Mouse (Mus musculus): ENCODE data around the gene Cdc42bpg. TPM values are rescaled to one million over a fixed set of nuclear protein-coding genes. Genes with fewer than 3 reads are reported as not detected.

Cdc42bpg gene
- polyA plus RNA-seq, 1 experiment from 2014 or later = 0.60 TPM

GRCm38 (mm10) chr19:6363091-6363410 lies 56.8 kb downstream of the Cdc42bpg start:
- Histone ChIP-seq H3K9ac (peak overlapping the region; percentile 79), H3K9me3 (no peaks in the 10 kb centered on the region), H3K4me1 (peaks cover 39% of the 10 kb centered on the region), H3K27me3 (replicated peaks) (no peaks in the 10 kb centered on the region), H3K4me2 (peak overlapping the region; percentile 85), H3K27ac (replicated peaks) (peak overlapping the region; percentile 81), H3K4me3 (peak overlapping the region; percentile 100), H3K36me3 (peaks cover 53% of the 10 kb centered on the region)
- no peak for ATAC-seq (ENCODE audit: extremely low read depth, insufficient number of reproducible peaks, low FRiP score, low TSS enrichment)
- 1% methylated on average over 11 of the region's 11 CpGs for WGBS

DNA sequence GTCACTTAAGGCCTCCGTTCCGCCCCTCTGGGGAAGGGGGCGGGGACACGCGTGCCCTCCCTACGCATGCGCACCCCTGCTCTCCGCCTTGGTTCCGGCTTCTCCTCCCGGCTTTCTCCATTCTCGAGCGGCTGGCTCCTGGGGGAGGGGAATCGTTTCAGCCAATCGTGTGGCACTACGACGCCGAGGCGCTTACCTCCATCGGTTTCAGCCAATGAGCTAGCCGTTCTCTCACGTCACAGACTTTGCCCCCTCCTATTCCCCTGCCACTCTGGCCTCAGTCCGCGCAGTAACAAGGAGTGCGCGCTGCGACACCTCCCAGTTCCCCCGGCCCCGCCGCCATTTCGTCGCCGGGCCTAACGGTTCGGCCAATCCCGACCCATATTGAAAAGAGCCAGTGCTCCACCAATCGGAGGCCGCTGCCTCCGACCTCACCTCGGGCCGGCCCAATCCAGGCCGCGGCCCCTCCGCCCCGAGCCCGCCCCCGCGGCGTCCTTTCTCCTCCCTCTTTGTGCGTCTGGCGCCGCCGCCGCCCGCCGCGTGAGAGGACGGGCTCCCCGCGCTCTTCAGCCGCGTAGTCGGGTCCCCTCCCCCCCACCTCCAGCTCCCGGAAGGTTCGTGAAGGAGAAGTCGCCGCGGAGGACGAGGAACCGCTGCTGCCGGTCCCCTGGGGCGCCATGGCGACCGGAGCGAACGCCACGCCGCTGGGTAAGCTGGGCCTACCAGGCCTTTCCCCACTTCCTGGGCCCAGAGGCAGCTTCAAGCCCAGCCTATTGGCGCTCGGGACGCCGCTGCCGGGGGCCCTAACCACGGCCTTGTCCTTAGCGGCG lies 57.4 kb downstream of the Cdc42bpg start, which contains the start of gene Sf1:
Sf1 (plus strand) TSS at position 280 of the 830 bp plus-strand sequence.
- under 1% methylated on average over 76 of the region's 85 CpGs for WGBS
- Histone ChIP-seq H3K4me2 (peak within 1 kb of the TSS; percentile 85), H3K4me1 (peaks cover 44% of the 10 kb centered on the region), H3K9ac (peak within 1 kb of the TSS; percentile 100), H3K4me3 (peak within 1 kb of the TSS; percentile 100), H3K9me3 (no peaks in the 10 kb centered on the region), H3K36me3 (peaks cover 57% of the 10 kb centered on the region), H3K27me3 (replicated peaks) (no peaks in the 10 kb centered on the region), H3K27ac (replicated peaks) (peak within 1 kb of the TSS; percentile 99)
- peak; percentile 91 for ATAC-seq (ENCODE audit: extremely low read depth, insufficient number of reproducible peaks, low FRiP score, low TSS enrichment)

GRCm38 (mm10) chr19:6364317-6364725 lies 58.1 kb downstream of the Cdc42bpg start:
- Histone ChIP-seq H3K4me1 (peaks cover 48% of the 10 kb centered on the region), H3K27ac (replicated peaks) (peak overlapping the region; percentile 99), H3K36me3 (peaks cover 60% of the 10 kb centered on the region), H3K4me2 (peak overlapping the region; percentile 85), H3K27me3 (replicated peaks) (no peaks in the 10 kb centered on the region), H3K9me3 (no peaks in the 10 kb centered on the region), H3K4me3 (peak overlapping the region; percentile 100), H3K9ac (peak overlapping the region; percentile 100)
- WGBS = under 1% methylated on average over 55 of the region's 55 CpGs
- ATAC-seq (ENCODE audit: extremely low read depth, insufficient number of reproducible peaks, low FRiP score, low TSS enrichment) = no peak

DNA sequence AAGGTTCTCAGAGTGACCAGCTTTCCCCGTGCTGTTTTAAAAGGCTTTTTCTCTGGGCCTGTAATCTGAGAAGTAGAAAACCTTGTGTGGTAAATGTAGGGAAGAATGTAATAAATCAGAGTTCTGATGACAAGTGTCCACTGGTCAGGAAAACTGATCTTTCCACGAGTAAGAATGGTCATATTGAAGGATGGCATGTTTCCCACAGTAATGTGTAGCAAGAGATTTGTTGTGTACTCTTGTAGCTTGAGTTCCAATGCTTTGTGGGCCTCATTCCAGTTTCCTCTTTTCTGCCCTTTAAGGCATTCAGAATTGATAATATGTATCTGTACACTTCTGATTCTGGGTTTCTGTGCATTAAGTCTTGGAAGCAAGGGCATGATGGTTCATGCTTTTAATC lies 58.6 kb downstream of the Cdc42bpg start:
- Histone ChIP-seq H3K9ac (peak overlapping the region; percentile 100), H3K4me1 (peaks cover 48% of the 10 kb centered on the region), H3K36me3 (peaks cover 65% of the 10 kb centered on the region), H3K4me3 (peak overlapping the region; percentile 100), H3K27ac (replicated peaks) (peak overlapping the region; percentile 99), H3K9me3 (no peaks in the 10 kb centered on the region), H3K4me2 (peak overlapping the region; percentile 85), H3K27me3 (replicated peaks) (no peaks in the 10 kb centered on the region)
- no peak for ATAC-seq (ENCODE audit: extremely low read depth, insufficient number of reproducible peaks, low FRiP score, low TSS enrichment)
- WGBS = 3% methylated on average over 2 of the region's 2 CpGs

DNA sequence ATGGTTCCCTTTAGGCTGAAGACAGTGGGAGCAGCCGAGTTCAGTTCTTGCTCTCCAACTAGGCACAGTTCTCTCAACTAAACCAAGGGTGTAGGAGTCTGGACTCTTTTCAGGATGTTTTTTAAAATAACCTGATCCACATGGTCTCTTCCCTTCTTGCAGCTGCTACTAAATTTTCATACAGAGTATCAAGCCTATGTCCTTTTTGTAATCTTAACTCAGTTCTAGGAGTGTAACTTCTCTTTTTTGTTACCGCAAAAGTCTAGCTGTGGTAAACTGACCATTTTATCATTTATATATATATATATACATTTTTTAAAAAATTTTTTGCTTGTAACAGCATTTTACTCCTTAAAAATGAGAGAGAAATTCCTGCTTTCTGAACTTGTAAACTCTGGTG lies 63.9 kb downstream of the Cdc42bpg start:
- Histone ChIP-seq H3K4me3 (no peak overlapping the region), H3K9ac (no peak overlapping the region), H3K36me3 (peaks cover 100% of the 10 kb centered on the region), H3K9me3 (no peaks in the 10 kb centered on the region), H3K27ac (replicated peaks) (no peak overlapping the region), H3K27me3 (replicated peaks) (no peaks in the 10 kb centered on the region), H3K4me1 (peaks cover 44% of the 10 kb centered on the region), H3K4me2 (no peak overlapping the region)
- no peak for ATAC-seq (ENCODE audit: extremely low read depth, insufficient number of reproducible peaks, low FRiP score, low TSS enrichment)
- WGBS = 82% methylated on average over 2 of the region's 2 CpGs

DNA sequence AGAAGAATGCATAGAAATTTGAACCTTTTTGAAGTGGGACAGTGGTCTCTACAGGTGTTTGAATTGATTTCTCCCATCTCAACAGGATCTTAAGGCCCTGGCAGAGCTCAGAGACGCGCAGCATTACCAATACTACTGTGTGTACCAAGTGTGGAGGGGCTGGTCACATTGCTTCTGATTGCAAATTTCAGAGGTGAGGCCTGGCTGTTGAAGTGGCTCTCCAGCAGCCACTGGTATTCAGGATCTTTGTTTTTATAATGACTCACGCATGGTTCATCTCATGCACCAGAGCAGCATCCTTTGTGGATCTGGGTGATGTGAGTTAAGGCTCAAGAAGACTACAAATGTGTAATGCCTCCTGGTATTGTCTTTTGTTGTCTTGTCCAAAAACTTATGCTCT lies 66.2 kb downstream of the Cdc42bpg start:
- Histone ChIP-seq H3K4me3 (no peak overlapping the region), H3K27me3 (replicated peaks) (no peaks in the 10 kb centered on the region), H3K36me3 (peaks cover 100% of the 10 kb centered on the region), H3K27ac (replicated peaks) (no peak overlapping the region), H3K4me2 (no peak overlapping the region), H3K4me1 (peaks cover 35% of the 10 kb centered on the region), H3K9ac (no peak overlapping the region), H3K9me3 (no peaks in the 10 kb centered on the region)
- no peak for ATAC-seq (ENCODE audit: extremely low read depth, insufficient number of reproducible peaks, low FRiP score, low TSS enrichment)
- WGBS = 83% methylated on average over 3 of the region's 3 CpGs

- peaks cover 100% of the 10 kb centered on the region for H3K36me3 ChIP-seq
- no peak overlapping the region for H3K4me2 ChIP-seq
- 0 out of 2 replicates have a peak overlapping the region, but pooled peaks have one; percentile 17 for H3K9ac ChIP-seq
- H3K4me1 ChIP-seq = peaks cover 29% of the 10 kb centered on the region
- 0 out of 2 replicates have a peak, but pooled peaks have one; percentile 27 for ATAC-seq (ENCODE audit: extremely low read depth, insufficient number of reproducible peaks, low FRiP score, low TSS enrichment)
- no peak overlapping the region for H3K4me3 ChIP-seq
- WGBS = 56% methylated on average over 12 of the region's 12 CpGs
- H3K27me3 ChIP-seq (replicated peaks) = no peaks in the 10 kb centered on the region
- peak overlapping the region; percentile 61 for H3K27ac ChIP-seq (replicated peaks)
- no peaks in the 10 kb centered on the region for H3K9me3 ChIP-seq
These were observed 67.5 kb downstream of the Cdc42bpg start for GRCm38 (mm10) chr19:6373539-6374400.

DNA sequence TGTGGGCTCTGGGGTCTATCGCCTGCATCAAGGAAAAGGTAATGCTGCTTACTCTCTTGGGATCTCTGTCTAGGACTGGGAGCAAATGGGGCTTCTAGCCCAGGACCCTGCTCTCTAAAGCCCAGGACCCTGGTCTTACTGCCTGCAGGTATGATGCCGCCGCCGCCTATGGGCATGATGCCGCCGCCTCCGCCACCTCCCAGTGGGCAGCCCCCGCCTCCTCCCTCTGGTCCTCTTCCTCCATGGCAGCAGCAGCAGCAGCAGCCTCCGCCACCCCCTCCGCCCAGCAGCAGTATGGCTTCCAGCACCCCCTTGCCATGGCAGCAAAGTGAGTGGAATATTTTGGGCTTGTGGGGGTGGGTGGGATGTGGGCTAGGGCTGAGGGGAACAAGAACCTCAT lies 68.3 kb downstream of the Cdc42bpg start:
- ATAC-seq (ENCODE audit: extremely low read depth, insufficient number of reproducible peaks, low FRiP score, low TSS enrichment) = no peak
- Histone ChIP-seq H3K4me2 (no peak overlapping the region), H3K9ac (no peak overlapping the region), H3K4me1 (peaks cover 27% of the 10 kb centered on the region), H3K27me3 (replicated peaks) (no peaks in the 10 kb centered on the region), H3K9me3 (no peaks in the 10 kb centered on the region), H3K4me3 (no peak overlapping the region), H3K27ac (replicated peaks) (no peak overlapping the region), H3K36me3 (peaks cover 100% of the 10 kb centered on the region)
- 99% methylated on average over 10 of the region's 10 CpGs for WGBS

MicroRNAs encoded within 50 kb of the gene (microRNA counts, 519-probe panel; counts per million panel counts)
- microRNA mmu-miR-192 = 209 counts per million, percentile 61 among the panel's probes with 10 or more counts

Small RNA genes lying within 50 kb of the gene (microRNA-seq; reads per million reads assigned to microRNA genes)
- 66.3 reads per million, percentile 49 among the genes with 10 or more reads in this experiment for gene Mir192
- gene Mir194-2 = 46.7 reads per million, percentile 43 among the genes with 10 or more reads in this experiment
- gene Mir6989 = not detected

Other genes starting within 250 kb of the Cdc42bpg start
- gene Mrpl49, start 248.7 kb upstream of the Cdc42bpg start, polyA plus RNA-seq (2015; fragmentation: Nextera tagmentation; extraction: Ambion mirVana) = 59.8 and 66.3 TPM in 2 replicates
- 467 and 540 TPM in 2 replicates for gene Fau, start 248.6 kb upstream of the Cdc42bpg start, polyA plus RNA-seq (2015; fragmentation: Nextera tagmentation; extraction: Ambion mirVana)
- gene Znhit2, start 245.3 kb upstream of the Cdc42bpg start, polyA plus RNA-seq (2015; fragmentation: Nextera tagmentation; extraction: Ambion mirVana) = 21.1 and 23.1 TPM in 2 replicates
- gene Tm7sf2, start 238.1 kb upstream of the Cdc42bpg start, polyA plus RNA-seq (2015; fragmentation: Nextera tagmentation; extraction: Ambion mirVana) = 7.8 and 8.0 TPM in 2 replicates
- 48.1 and 48.4 TPM in 2 replicates for gene Vps51, start 229.2 kb upstream of the Cdc42bpg start, polyA plus RNA-seq (2015; fragmentation: Nextera tagmentation; extraction: Ambion mirVana)
- gene Tmem262, start 226.4 kb upstream of the Cdc42bpg start, polyA plus RNA-seq (2015; fragmentation: Nextera tagmentation; extraction: Ambion mirVana) = not detected in 2 replicates
- gene Gm28374, start 224.2 kb upstream of the Cdc42bpg start, polyA plus RNA-seq (2015; fragmentation: Nextera tagmentation; extraction: Ambion mirVana) = 0.83 and 0.92 TPM in 2 replicates
- 50.7 and 53.7 TPM in 2 replicates for gene Zfpl1, start 221.5 kb upstream of the Cdc42bpg start, polyA plus RNA-seq (2015; fragmentation: Nextera tagmentation; extraction: Ambion mirVana)
- gene Cdca5, start 221.5 kb upstream of the Cdc42bpg start, polyA plus RNA-seq (2015; fragmentation: Nextera tagmentation; extraction: Ambion mirVana) = 27.4 and 27.6 TPM in 2 replicates
- 0.20 and 0.28 TPM in 2 replicates for gene AC131692.1, start 212.0 kb upstream of the Cdc42bpg start, polyA plus RNA-seq (2015; fragmentation: Nextera tagmentation; extraction: Ambion mirVana)
- 0.09 and 0.24 TPM in 2 replicates for gene Naaladl1, start 200.7 kb upstream of the Cdc42bpg start, polyA plus RNA-seq (2015; fragmentation: Nextera tagmentation; extraction: Ambion mirVana)
- 30.8 and 33.0 TPM in 2 replicates for gene Sac3d1, start 187.8 kb upstream of the Cdc42bpg start, polyA plus RNA-seq (2015; fragmentation: Nextera tagmentation; extraction: Ambion mirVana)
- gene Snx15, start 178.2 kb upstream of the Cdc42bpg start, polyA plus RNA-seq (2015; fragmentation: Nextera tagmentation; extraction: Ambion mirVana) = 21.0 and 23.9 TPM in 2 replicates
- gene Batf2, start 165.5 kb upstream of the Cdc42bpg start, polyA plus RNA-seq (2015; fragmentation: Nextera tagmentation; extraction: Ambion mirVana) = not detected in 2 replicates
- 83.0 and 85.6 TPM in 2 replicates for gene Arl2, start 164.9 kb upstream of the Cdc42bpg start, polyA plus RNA-seq (2015; fragmentation: Nextera tagmentation; extraction: Ambion mirVana)
- not detected in 2 replicates for gene Majin, start 122.1 kb upstream of the Cdc42bpg start, polyA plus RNA-seq (2015; fragmentation: Nextera tagmentation; extraction: Ambion mirVana)
- 0.34 TPM in 1 of 2 replicates, not detected in the other for gene Gpha2, start 80.1 kb upstream of the Cdc42bpg start, polyA plus RNA-seq (2015; fragmentation: Nextera tagmentation; extraction: Ambion mirVana)
- 20.7 and 21.2 TPM in 2 replicates for gene Ppp2r5b, start 70.6 kb upstream of the Cdc42bpg start, polyA plus RNA-seq (2015; fragmentation: Nextera tagmentation; extraction: Ambion mirVana)
- gene Atg2a, start 64.8 kb upstream of the Cdc42bpg start, polyA plus RNA-seq (2015; fragmentation: Nextera tagmentation; extraction: Ambion mirVana) = 6.5 and 7.1 TPM in 2 replicates
- gene Ehd1, start 29.7 kb upstream of the Cdc42bpg start, polyA plus RNA-seq (2015; fragmentation: Nextera tagmentation; extraction: Ambion mirVana) = 70.0 and 72.4 TPM in 2 replicates
- 46.9 and 48.1 TPM in 2 replicates for gene Men1, start 28.5 kb downstream of the Cdc42bpg start, polyA plus RNA-seq (2015; fragmentation: Nextera tagmentation; extraction: Ambion mirVana)
- gene Map4k2, start 34.7 kb downstream of the Cdc42bpg start, polyA plus RNA-seq (2015; fragmentation: Nextera tagmentation; extraction: Ambion mirVana) = 12.5 and 13.5 TPM in 2 replicates
- 89.2 and 89.7 TPM in 2 replicates for gene Sf1, start 57.2 kb downstream of the Cdc42bpg start, polyA plus RNA-seq (2015; fragmentation: Nextera tagmentation; extraction: Ambion mirVana)
- 203 and 219 TPM in 2 replicates for gene Pygm, start 77.9 kb downstream of the Cdc42bpg start, polyA plus RNA-seq (2015; fragmentation: Nextera tagmentation; extraction: Ambion mirVana)
- 38.4 and 53.6 TPM in 2 replicates for gene Rasgrp2, start 92.9 kb downstream of the Cdc42bpg start, polyA plus RNA-seq (2015; fragmentation: Nextera tagmentation; extraction: Ambion mirVana)
- gene Nrxn2, start 112.3 kb downstream of the Cdc42bpg start, polyA plus RNA-seq (2015; fragmentation: Nextera tagmentation; extraction: Ambion mirVana) = 0.52 and 0.70 TPM in 2 replicates
- gene Slc22a12, start 236.6 kb downstream of the Cdc42bpg start, polyA plus RNA-seq (2015; fragmentation: Nextera tagmentation; extraction: Ambion mirVana) = not detected in 2 replicates